Mouse (Mus musculus) embryo, embryonic 11 days (tissue): ENCODE measurements around the gene Mnt.

Experiments
- DNase-seq: peaks from one replicate; pipeline ENCODE4 v3.0.0-alpha.2; 2015

The Mnt gene

DNA sequence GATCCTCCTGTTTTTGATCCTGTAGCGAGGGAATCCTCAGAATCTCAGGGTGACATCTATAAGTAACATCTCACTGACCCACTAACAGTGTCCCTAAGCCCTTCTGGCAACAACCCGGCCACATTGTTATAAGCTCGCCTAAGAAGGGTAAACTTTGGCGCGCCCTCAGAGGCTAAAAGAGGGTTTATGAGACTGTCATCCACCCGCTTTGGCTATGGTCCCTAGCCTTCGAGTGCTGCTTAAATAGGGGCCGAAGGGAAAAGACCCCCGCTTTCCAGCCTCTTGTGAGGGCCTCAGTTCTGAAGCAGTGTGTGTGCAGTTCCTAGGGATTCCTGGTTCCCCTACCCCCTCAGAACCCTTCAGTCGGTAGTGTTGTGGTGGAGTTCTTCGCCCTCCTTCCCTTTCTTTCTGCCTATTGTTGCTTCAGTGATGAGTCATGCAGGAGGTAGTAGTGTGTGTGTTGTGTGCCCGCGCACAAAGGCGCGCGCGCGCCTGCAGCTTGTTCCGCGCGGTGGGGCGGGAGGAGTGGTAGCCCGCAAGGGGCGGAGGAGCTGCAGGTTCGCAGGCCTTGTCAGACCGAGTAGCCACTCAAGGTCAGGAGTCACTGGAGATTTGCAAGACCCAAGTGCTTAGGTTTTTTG is 1.9 kb downstream of the Mnt start:
- peak; percentile 82 for DNase-seq

- no peak for DNase-seq
Observed at GRCm38 (mm10) chr11:74833536-74834358, 3.0 kb downstream of the Mnt start.

DNA sequence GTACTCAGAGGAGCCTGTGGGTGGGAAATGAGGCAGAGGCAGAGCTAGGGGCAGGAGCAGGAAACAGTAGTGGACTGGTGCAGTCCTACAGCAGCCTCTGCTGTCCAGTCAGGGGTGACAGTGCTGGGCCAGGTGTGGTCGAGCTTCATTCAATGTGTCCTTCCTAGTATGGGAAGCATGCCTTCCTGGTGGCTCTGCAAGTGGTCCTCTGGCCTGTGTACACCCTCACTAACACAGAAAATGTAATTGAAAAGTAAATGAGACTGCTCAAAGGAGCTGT is 3.6 kb downstream of the Mnt start:
- DNase-seq = no peak

DNA sequence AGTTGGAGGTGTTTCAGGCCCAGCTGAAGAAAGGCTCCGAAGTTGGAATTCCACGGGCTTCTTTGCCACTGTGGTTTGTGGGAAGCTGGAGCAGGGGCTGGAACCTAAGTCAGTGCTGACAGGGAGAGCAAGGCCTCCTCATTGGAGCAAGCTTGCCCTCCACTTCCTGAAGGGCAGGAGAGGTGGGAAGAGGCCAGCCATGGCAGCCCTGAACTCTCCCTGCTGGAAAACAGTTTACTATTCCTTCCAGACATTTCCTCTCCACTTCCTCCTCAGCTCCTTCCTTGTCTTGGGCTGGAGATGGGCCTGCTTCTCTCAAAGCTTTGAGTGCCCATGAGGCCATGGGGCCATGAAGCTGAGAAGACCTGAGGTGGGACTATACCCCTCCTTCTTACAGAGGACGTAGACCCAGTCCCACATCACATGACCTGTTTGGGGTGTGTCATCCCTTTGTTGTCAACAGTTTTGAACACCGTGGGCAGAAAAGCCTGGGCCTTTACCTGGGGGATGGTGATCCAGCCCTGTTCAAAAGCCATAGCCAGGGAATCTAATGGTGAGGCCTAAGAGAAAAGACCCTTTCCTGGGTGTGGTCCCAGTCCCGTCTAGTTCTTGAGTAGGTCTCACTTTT is 4.0 kb downstream of the Mnt start:
- DNase-seq = no peak

- no peak for DNase-seq
Observed at GRCm38 (mm10) chr11:74835593-74836224, 5.0 kb downstream of the Mnt start.

DNA sequence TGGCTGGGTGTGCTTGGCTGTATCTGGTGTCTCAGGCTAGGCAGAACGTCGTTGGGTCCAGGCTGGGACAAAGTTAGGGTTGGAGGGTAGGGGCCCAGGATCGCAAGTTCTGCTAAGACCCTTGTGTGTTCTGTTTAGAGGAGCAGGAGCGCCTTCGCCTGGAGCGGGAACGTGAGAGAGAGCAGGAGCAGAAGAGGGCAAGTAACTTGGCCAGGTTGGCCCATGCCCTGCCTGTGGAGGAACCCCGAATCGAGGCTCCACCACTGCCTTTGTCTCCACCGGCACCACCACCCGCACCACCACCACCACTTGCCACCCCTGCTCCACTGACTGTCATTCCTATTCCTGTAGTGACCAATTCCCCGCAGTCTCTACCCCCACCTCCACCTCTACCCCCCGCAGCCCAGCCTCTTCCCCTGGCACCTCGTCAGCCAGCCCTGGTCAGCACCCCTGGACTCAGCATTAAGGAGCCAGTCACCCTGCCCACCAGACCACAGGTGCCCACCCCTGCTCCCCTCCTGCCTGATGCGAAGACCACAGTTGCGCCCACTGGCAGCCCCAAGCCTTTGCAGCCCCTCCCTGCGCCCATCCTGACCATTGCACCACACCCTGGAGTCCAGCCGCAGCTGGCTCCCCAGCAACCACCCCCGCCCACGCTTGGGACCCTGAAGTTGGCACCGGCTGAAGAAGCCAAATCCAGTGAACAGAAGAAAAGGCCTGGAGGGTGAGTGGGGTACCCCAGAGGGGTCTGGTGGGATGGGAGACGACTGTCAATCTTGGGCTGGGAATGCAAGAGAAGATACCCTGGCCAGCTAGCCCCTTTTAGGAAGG is 5.7 kb downstream of the Mnt start:
- DNase-seq = no peak

DNA sequence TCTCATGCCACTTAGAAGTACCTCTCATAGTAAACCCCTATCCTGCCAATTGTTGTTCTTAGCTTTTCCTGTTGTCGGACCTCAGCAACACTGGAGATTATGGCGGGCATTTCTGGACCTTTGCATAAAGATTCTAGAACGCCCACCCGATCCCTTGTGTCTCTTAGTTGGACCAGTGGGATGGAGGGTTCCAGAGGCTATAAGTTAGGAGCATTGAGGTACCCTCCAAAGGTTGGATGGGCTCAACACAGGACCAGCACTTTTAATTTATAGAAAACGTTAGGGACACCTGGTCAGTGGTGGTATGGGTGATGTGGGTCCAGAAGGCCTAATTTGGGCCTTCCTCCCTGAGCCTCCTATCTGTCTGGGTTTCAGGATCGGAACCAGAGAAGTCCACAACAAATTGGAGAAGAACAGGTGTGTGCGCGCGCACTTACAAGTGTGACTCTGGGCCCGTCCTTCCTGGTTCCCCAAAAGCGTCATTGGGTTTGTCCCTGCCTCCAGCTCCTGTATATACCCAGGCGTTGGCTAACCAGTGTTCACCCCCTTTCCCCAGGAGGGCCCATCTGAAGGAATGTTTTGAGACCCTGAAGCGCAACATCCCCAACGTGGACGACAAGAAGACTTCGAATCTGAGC is 6.5 kb downstream of the Mnt start:
- no peak for DNase-seq

- peak; percentile 92 for DNase-seq
Observed at GRCm38 (mm10) chr11:74837694-74838431, 7.1 kb downstream of the Mnt start.

- peak; percentile 96 for DNase-seq
Observed at GRCm38 (mm10) chr11:74838441-74838840, 7.7 kb downstream of the Mnt start.

- DNase-seq = peak; percentile 38
Observed at GRCm38 (mm10) chr11:74838971-74839370, 8.3 kb downstream of the Mnt start.

DNA sequence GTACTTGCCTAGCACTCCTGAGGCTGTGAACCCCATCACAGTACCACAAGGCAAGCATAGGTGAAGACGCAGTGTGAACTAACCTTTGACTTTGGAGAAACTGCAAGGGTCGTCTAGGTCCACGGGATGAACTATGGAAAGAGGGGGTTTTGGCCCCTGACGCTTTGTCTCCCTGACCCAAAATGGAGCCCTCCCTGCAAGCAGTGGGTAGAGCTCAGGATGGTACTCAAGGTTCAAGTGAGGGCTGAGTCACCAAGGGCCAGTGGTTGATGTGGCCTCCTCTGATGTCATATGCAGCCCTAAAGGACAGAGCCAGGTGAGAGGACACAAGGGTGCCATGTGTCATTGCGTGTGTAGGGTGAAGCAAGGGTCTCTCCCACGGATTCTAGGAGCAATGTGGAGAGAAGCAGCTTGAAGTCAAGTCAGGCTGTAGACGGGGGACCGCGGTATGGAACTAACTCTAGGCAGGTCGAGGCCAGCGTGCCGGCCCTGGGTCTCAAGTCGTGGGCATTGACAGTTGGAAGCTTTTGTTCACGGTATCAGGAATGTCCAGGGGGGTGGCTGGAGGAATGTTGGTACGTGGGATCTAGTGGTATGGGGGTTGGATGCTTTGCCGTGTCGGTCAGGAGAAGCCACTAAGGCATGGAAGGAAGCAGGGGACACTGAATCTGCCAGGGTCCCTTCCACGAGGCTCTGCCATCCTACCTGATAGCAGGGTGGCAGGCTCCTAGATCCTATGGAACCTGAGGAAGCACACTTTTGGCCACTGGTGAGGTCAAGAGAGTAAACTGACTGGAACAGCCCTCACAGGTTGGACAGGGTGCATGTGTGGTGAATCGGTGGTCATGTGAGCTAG is 9.4 kb downstream of the Mnt start:
- DNase-seq = no peak

GRCm38 (mm10) chr11:74840739-74841138 is 10.0 kb downstream of the Mnt start:
- no peak for DNase-seq

GRCm38 (mm10) chr11:74841366-74841765 is 10.6 kb downstream of the Mnt start:
- no peak for DNase-seq

- DNase-seq = no peak
Observed at GRCm38 (mm10) chr11:74842045-74842444, 11.3 kb downstream of the Mnt start.

- no peak for DNase-seq
Observed at GRCm38 (mm10) chr11:74842656-74843434, 12.1 kb downstream of the Mnt start.

GRCm38 (mm10) chr11:74843435-74843714 is 12.7 kb downstream of the Mnt start:
- no peak for DNase-seq

DNA sequence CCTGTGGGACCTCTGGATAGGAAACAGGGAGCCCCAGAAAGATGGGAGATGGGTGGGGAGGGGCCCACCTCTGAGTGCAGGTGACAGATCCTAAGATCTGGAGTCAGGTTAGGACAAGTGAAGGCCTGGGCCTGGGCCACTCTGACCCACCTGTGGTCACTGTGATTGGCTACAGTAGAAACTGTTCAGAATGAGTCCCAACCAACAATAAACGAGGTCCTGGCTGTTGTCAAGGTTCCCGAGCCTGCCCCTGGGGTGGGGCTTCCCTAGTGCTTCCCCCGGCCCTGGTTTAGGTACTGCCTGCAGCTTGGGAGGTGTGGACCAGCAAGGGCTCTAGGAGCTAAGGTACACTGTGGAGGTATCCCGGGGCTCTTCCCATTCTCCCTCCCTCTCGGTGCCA is 13.0 kb downstream of the Mnt start:
- DNase-seq = no peak

- no peak for DNase-seq
Observed at GRCm38 (mm10) chr11:74845784-74846183, 15.1 kb downstream of the Mnt start.

DNA sequence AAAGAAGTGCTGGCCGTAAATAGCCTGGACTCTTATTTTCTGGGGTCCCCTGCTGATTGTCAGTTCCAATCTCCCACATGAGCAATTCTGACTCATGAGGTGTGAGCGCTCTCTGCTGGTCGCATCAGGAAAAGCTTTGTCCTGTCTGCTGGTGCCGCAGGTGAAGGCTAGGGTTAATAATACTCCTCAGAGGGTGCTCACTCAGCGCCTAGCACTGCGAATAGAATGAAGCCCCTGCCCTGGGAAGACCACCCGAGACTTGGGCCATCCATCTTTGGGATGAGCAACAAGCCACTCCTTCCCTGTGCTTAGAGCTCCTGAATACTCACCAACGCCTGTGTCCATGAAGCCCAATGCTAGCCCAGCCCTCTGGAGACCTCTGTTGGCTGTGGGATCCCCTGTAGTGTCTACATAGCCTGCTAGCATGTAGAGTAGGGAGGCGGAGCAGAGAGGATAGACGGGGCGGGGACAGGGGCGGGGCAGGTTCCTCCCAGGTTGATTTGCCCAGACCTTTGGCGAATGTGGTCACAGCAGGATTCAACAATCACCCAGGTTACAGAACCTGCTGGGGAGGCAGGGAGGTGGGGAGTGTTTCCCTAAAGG is 17.3 kb downstream of the Mnt start:
- DNase-seq = peak; percentile 82
